Mouse (Mus musculus) heart, adult 18-20 months (tissue): Measurements from ENCODE around the gene Adamts20. TPM values are rescaled to one million over a fixed set of nuclear protein-coding genes. Genes with fewer than 3 reads are reported as not detected.
A peak's percentile ranks its signal among the peaks of the same experiment; 100 is the strongest.
"Not testable (repeated sequence)": the region's sequence is repeated elsewhere in the genome, so short reads cannot be mapped to it uniquely, and the experiment has no call there.

ENCODE experiments used
- DNase-seq, 2 experiments: peaks; one replicate each; pipeline ENCODE4 v3.0.0; 2021 to 2022; ENCODE audit warnings: mixed read lengths in 1 of 2
- long read RNA-seq, 2 experiments: library from polyadenylated mRNA; stranded (forward); transcript quantifications; one replicate each; pipeline ENCODE4 v2.0.0; 2021
- total RNA-seq, 2 experiments: library from RNA; stranded (reverse); gene quantifications; 2 replicates each; pipeline ENCODE4 v1.2.3; 2021

The Adamts20 gene
- under 1 TPM; 0.07 to 0.23 TPM for total RNA-seq
- long read RNA-seq, experiment 1, partial matches to known transcripts, result 0 of 1 reads
- long read RNA-seq, experiment 1, other reads (novel, unspliced or antisense), result 0 of 1 reads
- long read RNA-seq, experiment 2, result 0 reads

DNA sequence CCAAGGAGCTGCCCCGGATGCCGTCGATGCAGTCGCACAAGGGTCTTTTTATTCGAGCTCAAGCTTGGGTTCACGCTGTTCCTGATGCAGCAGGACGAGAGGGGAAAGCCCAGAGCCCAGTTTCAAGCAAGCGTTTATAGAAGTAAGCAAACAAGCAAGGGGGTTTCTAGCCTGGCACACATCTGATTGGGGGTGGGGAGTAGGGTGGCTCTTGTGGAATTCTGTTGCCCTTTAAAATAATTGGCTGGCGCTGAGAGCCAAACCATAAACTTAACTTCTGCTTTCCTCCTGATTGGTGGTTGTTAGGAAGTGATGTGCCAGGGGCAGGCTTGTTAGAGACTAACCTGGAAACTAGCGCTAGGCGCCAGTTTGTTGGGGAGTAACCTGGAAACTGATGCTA is at the start of gene Adamts20:
Gene Adamts20, minus strand, starts transcription at position 101 of the 400 bp plus-strand sequence.
- no peak for DNase-seq

DNA sequence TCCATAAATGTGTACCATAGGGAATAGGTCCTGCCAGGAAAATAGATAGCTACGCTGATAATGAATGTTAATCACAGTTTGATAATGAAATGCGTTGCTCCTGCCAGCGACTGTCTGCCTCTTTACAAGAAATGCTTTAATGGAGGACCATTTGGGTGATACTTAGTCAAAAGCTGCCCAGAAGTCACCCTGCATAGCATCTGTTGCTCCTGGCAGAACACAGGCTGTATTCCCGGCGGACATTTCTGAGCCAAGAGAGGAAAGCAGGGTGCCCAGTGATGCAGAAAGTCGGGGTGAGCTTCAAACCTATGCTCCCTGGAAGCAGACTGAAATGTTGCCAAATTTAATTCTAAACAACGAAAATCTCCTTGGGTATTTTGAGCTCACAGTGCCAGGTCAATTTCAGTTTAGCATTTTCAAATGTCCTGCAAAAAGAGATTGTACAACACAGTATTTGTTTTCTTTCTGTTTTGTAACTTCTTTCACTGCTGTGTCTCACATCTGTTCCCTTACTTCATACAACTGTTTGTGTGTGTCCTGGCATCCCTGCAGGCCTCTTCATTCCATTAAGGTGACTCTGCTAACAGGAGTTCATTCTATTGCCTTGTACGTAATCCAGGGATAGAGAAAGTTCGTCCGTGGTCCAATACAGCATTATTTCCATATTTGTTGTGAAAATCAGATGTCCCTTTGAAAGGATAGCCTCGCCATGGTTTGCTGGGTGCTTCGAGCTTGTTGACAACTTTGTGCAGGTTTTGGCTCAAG is 38.4 kb upstream of the Adamts20 start:
- peak; percentile 31 to 36 for DNase-seq

DNA sequence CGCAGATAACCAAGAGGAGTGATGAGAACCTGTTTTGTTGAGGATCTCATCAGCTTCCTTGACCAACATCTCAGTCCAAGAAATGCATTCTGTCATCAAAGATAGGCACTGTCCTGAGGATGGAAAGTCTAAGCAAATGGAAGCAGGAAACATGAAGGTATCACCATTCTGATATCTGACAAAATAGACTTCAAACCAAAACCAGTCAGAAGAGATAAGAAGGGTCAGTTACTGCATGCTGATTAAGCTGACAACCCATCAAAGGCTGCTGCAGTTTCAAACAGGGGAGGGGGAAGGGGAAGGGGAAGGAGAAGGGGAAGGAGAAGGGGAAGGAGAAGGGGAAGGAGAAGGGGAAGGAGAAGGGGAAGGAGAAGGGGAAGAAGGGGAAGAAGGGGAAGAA is 34.0 kb upstream of the Adamts20 start:
- DNase-seq, result no peak

DNA sequence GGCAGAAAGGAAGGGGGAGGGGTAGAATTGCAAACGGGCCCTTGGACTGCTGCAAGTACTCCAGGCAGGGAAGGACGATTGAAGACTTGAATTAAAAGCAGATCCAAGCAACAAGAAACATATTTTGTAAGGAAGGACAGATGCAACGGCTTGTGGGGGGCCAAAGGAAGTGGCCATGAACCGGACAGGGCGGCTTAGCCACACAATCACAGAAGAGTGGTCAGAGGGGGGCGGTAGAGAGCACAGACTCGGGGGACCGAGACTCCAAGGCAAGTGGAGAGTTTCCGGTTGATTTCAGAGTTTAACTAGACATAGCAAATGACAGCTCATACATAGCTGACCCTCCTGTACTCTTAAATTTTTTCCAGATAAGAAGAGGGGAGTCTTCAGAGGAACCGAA is 30.7 kb upstream of the Adamts20 start:
- no peak for DNase-seq

DNA sequence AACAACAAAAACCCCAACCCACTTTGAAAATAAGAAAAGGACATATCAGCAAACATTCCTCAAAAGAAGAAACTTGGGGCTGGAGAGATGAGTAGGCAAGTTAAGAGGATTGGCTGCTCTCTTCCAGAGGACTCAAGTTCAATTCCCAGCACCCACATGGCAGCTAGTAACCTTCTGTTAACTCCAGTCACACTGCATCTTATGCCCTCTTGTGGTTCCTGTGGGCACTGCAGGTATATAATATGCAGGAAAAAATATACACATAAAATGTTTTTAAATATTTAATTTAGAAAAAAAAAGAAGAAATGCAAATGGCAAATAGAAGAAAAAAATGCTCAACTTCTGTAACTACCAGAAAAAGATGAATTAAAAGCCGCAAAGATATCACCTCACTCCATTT is 29.2 kb upstream of the Adamts20 start:
- DNase-seq, result no peak

DNA sequence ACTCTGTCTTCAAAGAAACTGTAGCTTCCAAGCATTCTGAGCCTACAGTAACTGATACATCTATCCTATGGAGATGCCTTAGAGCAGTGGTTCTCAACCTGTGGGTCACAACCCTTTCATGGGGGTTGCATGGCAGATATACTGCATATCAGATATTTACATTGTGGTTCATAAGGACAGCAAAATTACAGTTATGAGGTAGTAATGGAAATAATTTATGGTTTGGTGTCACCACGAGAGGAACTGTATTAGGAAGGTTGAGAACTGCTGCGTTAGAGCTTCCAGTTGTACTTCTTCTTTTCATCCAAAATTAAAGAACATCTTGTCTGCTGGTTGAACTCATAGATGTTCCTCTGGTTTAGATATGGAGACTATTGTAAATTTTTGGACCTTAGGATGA is 24.2 kb upstream of the Adamts20 start:
- DNase-seq, result no peak

DNA sequence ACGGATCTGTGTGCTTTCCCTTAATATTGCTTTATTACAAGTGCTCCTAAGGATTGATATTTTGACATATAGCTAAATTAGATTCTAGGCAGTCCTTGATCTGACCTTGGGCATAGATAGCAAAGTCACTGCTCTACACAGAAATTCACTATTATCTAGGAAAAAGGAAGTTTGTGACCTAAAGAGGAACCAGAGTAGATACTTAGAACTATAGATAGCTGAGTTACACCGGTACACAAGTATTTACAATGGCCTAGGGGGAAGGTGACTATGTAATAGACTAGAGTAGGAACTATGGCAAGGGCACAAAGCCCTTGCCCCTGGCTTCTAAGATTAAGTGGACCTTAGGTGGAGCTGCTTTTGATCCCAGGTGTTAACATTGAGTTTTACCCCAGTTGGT is 22.8 kb upstream of the Adamts20 start:
- not testable (repeated sequence) for DNase-seq

DNA sequence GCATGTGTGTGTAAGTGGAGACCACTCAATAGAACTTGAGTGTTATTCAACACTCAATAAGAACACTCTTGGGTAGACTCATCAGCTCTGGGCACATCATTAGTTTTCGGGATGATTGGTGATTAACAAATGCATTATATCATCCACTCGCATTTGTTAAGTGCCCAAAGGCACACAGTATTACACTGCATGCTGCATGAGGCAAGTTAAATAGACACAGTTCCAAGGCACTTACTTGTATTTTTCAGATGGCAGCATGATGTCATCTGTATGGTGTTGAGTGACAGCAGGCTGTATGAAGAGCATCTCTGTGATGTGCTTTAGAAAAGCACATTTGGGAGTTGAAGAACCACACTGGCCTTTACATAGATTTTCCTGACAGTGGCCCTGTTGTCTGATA is 17.3 kb upstream of the Adamts20 start:
- DNase-seq, result no peak

DNA sequence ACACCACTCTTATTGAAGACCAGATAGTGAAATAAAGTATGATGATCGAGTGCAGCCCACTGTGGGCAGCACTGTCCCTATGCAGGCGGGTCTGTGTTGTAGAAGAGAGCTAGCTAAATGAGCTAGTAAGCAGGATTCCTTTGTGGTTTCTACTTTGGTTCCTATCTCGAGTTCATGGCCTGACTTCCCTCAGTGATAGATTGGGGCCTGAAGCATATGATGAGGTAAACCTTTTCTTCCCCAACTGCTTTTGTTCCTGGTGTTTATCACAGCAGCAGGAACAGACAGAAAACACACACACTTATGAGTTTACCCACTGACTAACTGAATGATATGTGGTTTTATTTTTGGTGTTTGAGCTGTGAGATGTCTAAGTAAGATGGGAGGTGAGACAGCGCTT is 15.6 kb upstream of the Adamts20 start:
- no peak for DNase-seq

DNA sequence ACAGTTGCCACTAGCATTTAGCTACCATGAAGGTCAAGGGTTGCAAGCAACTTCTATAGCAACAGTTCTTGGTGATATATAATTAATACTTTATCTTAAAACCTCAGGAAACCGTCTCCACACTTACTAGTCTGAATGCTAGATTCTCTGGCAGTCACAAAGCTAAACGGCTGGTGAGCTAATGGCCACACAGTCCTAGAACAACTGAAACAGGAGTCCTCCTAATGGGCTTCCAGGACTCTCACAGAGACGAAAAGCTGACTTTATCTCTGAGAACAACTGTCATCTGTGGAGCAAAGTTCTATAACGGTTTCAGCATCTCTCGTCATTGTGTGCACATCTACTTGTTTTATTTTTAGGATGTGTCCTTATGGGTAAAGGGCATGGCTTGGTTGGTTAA is 15.0 kb upstream of the Adamts20 start:
- no peak for DNase-seq

DNA sequence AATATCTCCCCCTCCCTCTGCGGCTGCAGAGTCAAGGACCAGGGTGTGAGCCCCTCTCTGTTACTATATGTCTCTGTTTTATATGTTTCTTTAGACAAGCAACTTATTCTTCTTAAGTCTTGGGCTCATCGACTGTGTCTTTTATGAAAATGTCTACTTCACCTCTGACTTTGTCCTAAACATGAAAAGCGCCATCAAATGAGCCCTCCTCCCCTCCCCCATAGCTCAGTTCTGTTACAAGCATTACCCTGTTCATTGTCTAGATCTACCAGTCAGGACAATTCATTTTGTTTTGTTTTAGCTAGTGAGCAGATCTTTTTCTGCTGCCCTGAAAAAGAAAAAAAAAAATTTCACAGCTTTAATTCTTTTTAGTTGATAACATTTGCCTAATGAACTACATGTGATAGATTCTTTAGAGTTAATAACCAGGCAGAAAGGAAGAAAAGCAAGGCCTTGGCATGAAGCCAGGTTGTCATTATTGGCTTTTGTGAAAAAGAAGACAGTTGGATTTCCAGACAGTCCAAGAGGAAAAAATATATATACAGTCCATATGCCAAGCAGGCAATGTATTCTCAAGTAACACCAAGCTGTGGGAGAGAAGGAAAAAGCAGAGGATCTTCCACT is 14.4 kb upstream of the Adamts20 start:
- no peak for DNase-seq

DNA sequence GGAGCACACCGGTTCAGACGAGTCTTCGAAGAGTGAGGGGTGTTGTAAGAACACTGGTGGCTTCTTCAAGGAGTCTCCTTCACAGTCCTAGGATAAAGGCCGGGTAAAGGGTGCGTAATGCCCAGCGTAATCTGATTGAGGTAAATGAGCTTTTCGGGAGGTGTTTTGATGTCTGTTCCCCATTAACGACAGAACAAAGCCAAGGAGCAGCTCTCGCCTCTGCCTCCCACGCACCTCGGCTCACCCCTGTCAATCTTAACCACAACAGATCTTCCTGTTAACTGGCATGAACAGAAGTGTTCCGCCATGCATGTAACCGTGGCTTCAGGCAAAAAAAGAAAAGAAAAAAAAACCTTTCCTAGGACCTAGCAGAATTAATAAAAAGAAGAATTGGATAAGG is 13.5 kb upstream of the Adamts20 start:
- no peak for DNase-seq

DNA sequence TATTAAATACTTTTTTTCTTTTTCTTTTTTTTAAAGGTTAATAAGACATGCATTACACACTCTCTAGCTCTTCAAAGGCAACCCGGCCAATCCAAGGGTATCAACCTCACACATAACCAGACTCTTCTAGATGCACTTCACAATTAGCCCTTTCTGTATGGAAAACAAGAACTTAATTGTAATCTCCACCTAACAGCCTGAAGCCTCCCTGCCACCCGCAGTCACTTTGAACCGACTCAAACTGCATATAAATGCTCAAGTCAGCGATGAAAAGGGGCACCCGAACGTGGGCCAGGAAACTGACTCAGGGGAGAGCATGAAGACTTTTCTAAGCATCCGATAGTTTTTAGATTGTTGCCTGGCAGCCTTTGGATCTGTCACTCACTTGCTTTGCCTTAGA is 12.1 kb upstream of the Adamts20 start:
- no peak for DNase-seq

DNA sequence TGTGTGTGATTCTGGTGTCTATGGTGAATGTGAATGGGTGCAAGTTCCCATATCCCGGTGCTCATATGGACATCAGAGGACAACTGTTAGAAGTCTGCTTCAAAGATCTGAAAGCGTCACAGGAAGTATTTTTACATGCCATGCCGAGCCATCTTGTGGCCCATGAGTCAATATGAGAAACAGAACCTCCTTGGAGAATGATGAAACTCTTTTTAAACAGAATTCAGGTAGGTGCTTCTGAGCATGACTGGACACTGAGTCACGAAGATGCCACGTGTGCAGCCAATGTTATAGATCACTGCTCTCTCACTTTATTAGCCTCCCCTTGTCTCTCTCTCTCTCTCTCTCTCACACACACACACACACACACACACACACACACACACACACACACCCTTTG is 10.8 kb upstream of the Adamts20 start:
- DNase-seq, result no peak

DNA sequence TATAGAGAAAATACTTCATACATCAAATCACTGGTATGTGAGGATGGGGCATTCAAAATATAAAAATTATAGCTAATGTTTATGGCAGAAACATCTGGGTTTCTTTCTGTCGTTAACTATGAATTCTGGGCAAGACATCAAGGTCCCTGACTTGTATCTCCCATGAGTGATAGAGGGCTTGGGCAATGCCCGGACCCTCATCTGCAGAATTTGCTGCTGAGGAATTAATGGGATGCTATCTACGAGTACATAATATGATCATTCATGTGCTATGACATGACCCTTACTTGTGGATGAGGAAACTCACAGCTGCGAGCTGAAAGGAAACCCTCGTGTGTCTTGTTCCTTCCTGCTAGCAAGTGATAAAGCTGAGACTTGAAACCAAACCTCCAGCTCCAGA is 5.1 kb upstream of the Adamts20 start:
- DNase-seq, result no peak

DNA sequence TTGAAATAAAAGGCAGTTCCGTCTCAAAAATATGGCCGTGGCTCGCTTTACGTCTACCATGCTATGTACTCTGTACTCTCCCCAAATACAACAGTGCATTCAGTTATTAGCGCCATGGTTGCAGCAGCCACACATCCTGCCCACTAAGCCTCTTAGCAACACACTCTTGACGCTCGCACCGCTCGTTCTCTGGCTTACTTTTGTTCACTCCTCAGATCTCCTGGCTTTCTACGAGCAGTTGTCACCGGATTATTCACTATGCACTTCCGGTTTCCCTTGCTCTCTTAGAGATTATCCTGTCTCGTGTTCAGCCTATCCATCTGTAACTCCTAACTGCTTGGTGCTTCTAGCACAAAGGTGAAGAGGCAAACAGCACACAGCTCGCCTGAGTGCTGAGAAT is 337 bp downstream of the Adamts20 start:
- DNase-seq, result no peak

DNA sequence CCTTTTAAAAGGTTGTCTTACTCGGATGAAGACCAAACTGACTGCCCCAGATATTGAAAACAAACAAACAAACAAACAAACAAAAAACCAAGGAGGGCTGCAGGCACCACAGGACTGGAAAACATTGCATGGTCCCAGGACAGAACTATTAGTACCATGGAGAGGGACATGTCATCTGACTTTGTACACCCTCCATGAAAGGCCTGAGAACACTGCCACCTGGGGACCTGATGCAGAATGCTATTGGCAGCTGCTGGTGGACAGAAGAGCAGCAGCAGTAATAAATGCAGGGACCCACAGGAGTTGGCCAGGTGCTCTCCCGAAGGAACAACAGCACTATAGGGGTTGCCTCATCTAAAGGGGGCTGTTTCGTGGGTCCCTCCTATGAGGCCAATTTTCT is 2.0 kb downstream of the Adamts20 start:
- DNase-seq, result peak in 1 of 2 experiments; percentile 28

DNA sequence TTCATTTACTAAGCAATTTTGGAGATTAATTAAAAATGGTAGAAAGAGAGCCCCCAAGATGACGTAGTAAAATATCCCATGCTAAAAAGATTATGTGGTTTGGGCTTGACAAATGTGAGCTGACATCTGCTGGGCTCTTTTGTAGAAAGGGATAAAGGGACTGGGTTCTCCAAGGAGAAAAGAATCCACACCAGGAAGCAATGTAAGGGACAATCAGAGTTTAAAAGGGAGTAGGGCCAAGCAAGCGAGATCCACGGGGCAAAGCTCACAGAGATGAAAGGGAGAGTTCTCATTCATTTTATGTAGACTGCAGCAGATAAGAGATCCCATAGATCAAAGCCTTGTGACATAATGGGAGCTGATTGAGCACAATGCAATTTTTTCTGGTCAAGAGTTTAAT is 3.0 kb downstream of the Adamts20 start:
- DNase-seq, result no peak

DNA sequence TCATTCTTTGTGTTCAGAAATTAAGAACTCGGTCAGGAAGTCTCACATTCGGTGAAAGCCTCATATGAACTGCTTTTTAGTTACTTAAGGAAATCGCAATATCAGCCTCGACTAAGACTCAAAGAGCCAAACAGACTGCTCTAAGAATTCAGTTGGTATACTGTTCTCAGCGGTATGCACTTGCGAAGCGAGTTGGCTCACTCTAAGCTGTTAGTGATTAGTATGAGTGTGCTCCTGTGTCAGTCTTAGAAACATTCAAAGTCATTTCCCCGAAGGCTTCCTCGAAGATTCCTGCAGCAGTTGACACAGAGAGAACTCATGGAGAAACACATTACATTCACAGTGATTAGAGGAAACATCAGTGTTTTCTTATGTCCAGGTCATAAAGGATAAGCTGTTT is 4.1 kb downstream of the Adamts20 start:
- no peak for DNase-seq

DNA sequence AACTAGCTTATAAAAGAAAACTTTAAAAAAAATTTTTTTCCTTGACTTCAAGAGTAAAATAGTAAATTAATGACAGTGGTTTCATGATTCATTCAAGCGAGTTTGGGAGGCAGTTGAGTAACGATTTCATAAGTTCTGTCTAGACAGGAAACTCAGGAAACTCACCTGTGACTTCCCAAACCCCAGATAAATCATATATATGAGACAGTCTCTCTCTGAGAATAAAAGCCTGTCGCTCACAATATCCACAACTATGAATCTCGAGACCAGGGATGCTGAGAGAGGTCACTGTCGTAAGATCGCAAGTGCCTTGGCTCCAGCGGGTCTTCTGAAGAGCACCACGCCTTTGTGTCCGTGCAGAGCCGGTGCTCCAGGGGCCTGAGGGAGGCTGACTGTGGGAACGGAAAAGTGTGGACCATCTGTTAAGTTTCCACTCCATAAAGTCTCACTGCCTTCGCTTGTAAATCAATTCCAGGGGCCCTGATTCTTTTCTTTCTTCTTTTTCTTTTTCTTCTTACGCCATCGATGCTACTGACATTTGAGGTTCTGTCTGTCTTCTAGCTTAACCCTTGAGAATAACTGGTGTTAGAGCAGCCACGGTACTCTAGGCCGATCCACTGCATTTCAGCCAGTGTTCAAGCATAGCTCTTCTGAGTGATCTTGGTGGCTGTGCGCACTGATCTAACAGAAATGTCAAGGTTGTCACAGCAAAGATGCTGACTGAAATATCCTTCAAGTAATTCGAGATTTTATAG is 7.4 kb downstream of the Adamts20 start:
- no peak for DNase-seq

DNA sequence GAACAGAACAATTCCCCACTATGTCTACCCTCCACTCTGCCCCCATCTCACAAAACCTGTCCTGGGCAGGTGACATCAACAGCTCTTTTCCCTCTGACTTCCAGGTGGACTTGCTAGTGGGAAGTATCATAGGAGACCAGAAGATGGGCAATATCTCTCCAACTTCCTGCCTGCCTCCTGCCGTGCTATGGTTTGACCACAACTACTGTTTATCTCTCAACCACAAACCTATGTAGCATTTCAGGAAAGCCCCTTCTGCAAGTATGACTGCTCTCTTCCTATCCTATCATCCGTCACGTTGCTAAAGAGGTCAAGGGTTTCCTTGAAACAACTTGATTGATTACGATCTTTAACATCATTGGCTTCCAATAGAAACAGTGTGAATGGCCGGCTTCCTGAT is 12.4 kb downstream of the Adamts20 start:
- no peak for DNase-seq

DNA sequence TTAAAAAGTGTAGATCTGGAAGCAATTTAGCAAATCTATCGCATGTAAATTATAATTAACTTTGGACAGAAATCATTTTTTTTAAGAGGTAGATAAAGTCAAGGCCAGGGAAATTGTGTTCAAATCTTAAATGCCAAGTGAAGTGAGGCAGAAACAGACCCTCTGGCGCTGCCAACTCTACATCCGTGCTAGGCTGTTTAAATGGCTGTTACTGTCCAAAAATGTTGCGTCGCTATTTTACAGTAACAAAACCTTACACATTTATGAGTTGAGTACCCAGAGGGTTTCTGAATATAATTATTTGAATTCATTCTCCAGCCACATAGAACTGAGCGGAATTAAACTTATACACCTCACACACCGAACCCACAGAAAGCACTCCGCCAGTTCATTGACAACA is 13.6 kb downstream of the Adamts20 start:
- no peak for DNase-seq

DNA sequence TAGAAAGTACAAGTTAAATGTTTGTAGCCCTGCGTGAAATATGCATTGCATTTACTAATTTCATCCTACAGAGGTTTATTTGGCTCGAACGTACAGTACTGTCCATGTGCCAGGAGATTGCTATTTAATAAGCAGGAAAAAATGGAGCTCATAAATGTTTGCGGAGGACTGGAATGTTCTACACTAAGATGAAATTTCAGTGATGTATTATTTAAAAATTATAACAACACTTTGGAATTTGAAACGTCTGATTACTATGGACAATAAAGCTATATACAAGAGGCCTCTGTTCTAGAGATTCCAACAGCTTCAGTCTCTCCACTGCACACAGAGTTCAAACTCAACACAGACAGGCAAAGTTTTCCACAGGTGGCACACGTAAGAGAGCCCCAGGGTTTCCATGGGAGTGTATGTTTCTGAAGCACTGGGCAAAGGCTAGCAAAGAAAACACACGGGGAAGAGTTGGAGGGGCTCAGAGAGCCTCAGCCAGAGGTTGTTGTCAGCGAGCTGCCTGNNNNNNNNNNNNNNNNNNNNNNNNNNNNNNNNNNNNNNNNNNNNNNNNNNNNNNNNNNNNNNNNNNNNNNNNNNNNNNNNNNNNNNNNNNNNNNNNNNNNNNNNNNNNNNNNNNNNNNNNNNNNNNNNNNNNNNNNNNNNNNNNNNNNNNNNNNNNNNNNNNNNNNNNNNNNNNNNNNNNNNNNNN is 20.6 kb downstream of the Adamts20 start:
- no peak for DNase-seq
